Mouse (Mus musculus) cerebellum, postnatal 10 days (tissue): ENCODE data around the gene Svop.

Experiments used
- DNase-seq, 2 experiments: peaks; one replicate each; pipeline ENCODE4 v3.0.0; 2021; ENCODE audit warnings: mixed read lengths in 2 of 2

The Svop gene

GRCm38 (mm10) chr5:114043800-114044199 lies 47.6 kb downstream of the Svop start:
- no peak for DNase-seq

GRCm38 (mm10) chr5:114041327-114041930 lies 49.9 kb downstream of the Svop start:
- no peak for DNase-seq

GRCm38 (mm10) chr5:114040911-114041310 lies 50.5 kb downstream of the Svop start:
- DNase-seq: no peak

GRCm38 (mm10) chr5:114040508-114040907 lies 50.9 kb downstream of the Svop start:
- DNase-seq: no peak

GRCm38 (mm10) chr5:114035111-114035510 lies 56.3 kb downstream of the Svop start:
- DNase-seq: peak; percentile 82 to 89

- DNase-seq: no peak
Measured at GRCm38 (mm10) chr5:114034393-114034792, 57.0 kb downstream of the Svop start.

GRCm38 (mm10) chr5:114032161-114032763 lies 59.1 kb downstream of the Svop start:
- no peak for DNase-seq

GRCm38 (mm10) chr5:114030652-114031051 lies 60.7 kb downstream of the Svop start:
- no peak for DNase-seq

GRCm38 (mm10) chr5:114028111-114028510 lies 63.3 kb downstream of the Svop start:
- DNase-seq: peak; percentile 48 to 56

GRCm38 (mm10) chr5:114027217-114027944 lies 64.0 kb downstream of the Svop start:
- DNase-seq: peak; percentile 31 to 52

- peak in 1 of 2 experiments; percentile 38 for DNase-seq
Measured at GRCm38 (mm10) chr5:114024885-114025284, 66.5 kb downstream of the Svop start.

GRCm38 (mm10) chr5:114024390-114024789 lies 67.0 kb downstream of the Svop start:
- no peak for DNase-seq

GRCm38 (mm10) chr5:114015121-114015520 lies 76.2 kb downstream of the Svop start:
- no peak for DNase-seq

GRCm38 (mm10) chr5:114009049-114009448 lies 82.3 kb downstream of the Svop start:
- DNase-seq: no peak

GRCm38 (mm10) chr5:114007753-114008453 lies 83.5 kb downstream of the Svop start:
- peak; percentile 47 to 56 for DNase-seq

GRCm38 (mm10) chr5:114006974-114007373 lies 84.4 kb downstream of the Svop start:
- no peak for DNase-seq

- no peak for DNase-seq
Measured at GRCm38 (mm10) chr5:114005100-114005499, 86.3 kb downstream of the Svop start.

- DNase-seq: no peak
Measured at GRCm38 (mm10) chr5:114004573-114004972, 86.8 kb downstream of the Svop start.

GRCm38 (mm10) chr5:114003542-114003941 lies 87.8 kb downstream of the Svop start, which contains the start of gene Dao:
Dao (plus strand) TSS chr5:114003703.
- peak in 1 of 2 experiments; percentile 53 for DNase-seq

- no peak for DNase-seq
Measured at GRCm38 (mm10) chr5:113999382-113999781, 92.0 kb downstream of the Svop start.

- DNase-seq: no peak
Measured at GRCm38 (mm10) chr5:113996458-113996857, 94.9 kb downstream of the Svop start.

GRCm38 (mm10) chr5:113993487-113994465 lies 97.6 kb downstream of the Svop start, which contains the start of gene Ssh1:
Ssh1 (minus strand) TSS chr5:113993894.
- DNase-seq: peak; percentile 95 to 97
